ENCODE assay signal across 8 mouse cellular contexts in the genomic region with DNA sequence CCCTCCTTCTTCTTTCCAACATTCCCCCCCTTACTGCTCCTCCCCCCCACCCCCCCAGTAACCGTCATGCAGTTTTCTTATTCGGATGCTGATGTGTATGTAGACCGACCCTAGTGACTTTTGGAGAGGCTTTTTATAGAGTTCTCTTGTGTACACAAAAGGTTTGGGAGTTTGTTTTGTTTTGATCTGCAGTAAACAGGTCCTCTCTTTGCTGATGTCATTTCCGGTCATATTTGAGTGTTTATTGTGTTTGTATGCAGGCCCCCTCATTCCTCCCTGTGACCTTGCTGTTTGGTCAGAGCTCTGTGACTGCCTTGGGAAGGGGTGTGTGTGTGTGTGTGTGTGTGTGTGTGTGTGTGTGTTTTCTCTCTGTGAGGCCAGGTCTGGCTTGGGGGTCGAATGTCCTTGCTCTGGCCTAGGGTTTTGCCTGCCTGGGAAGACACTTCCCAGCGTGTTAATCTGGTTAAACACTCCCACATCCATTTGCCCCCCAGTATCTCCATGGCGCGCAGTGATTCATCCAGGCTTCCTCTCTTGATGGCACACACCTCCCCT.
DNase-seq lines count a peak whose midpoint lies in the region; ATAC-seq and TF ChIP-seq lines count a peak whose summit lies in the region.

No protein-coding gene starts in this region.

- no peaks in the 10 kb centered on the region for H3K9me3 ChIP-seq in heart, embryonic 15.5 days (replicated peaks)
- H3K9me3 ChIP-seq in kidney, postnatal 0 days (replicated peaks; ENCODE audit: low read length), result no peaks in the 10 kb centered on the region
- no peaks in the 10 kb centered on the region for H3K9me3 ChIP-seq in midbrain, embryonic 16.5 days (replicated peaks; ENCODE audit: control insufficient read depth, low read length, poor library complexity, severe bottlenecking)

- H3K36me3 ChIP-seq in heart, embryonic 15.5 days, result no peaks in the 10 kb centered on the region
- no peaks in the 10 kb centered on the region for H3K36me3 ChIP-seq in kidney, postnatal 0 days (ENCODE audit: insufficient read depth, low read length)
- H3K36me3 ChIP-seq in midbrain, embryonic 16.5 days (ENCODE audit: control insufficient read depth, insufficient read depth, low read length), result no peaks in the 10 kb centered on the region

- no peak for TF ChIP-seq CTCF in embryonic fibroblast, embryonic 13.5 days (IDR thresholded peaks at IDR 0.05; ENCODE audit: borderline replicate concordance, insufficient read depth, low read length)
- no peak for TF ChIP-seq CTCF in kidney, postnatal 0 days (IDR thresholded peaks at IDR 0.05; ENCODE audit: low read depth)

- H3K4me2 ChIP-seq in heart, embryonic 15.5 days, result no peak overlapping the region
- peak overlapping the region; percentile 18; the same call in 1 of the 2 replicates for H3K4me2 ChIP-seq in kidney, postnatal 0 days (ENCODE audit: low read length)
- H3K4me2 ChIP-seq in midbrain, embryonic 16.5 days (ENCODE audit: low read length), result peak overlapping the region; percentile 96

- TF ChIP-seq POLR2A in embryonic fibroblast, embryonic 13.5 days (IDR thresholded peaks at IDR 0.05; ENCODE audit: low read depth, low read length), result no peak

- H3K4me3 ChIP-seq in heart, embryonic 15.5 days, result no peak overlapping the region
- no peak overlapping the region for H3K4me3 ChIP-seq in embryonic fibroblast, embryonic 13.5 days (ENCODE audit: insufficient read depth, low read length)
- no peak overlapping the region for H3K4me3 ChIP-seq in kidney, postnatal 0 days (replicated peaks; ENCODE audit: low read depth, low read length)
- H3K4me3 ChIP-seq in midbrain, embryonic 16.5 days (ENCODE audit: low read depth, low read length), result peak overlapping the region; percentile 95

- peaks cover 63% of the 10 kb centered on the region for H3K4me1 ChIP-seq in heart, embryonic 15.5 days (replicated peaks)
- H3K4me1 ChIP-seq in embryonic fibroblast, embryonic 13.5 days (ENCODE audit: control insufficient read depth, insufficient read depth, low read length), result peaks cover 18% of the 10 kb centered on the region
- H3K4me1 ChIP-seq in kidney, postnatal 0 days (replicated peaks; ENCODE audit: insufficient read depth, low read length), result peaks cover 33% of the 10 kb centered on the region
- H3K4me1 ChIP-seq in midbrain, embryonic 16.5 days (ENCODE audit: control insufficient read depth, insufficient read depth, low read length), result peaks cover 52% of the 10 kb centered on the region

- H3K9ac ChIP-seq in heart, embryonic 15.5 days, result no peak overlapping the region
- no peak overlapping the region for H3K9ac ChIP-seq in kidney, postnatal 0 days (ENCODE audit: low read depth, low read length)
- peak overlapping the region; percentile 100 for H3K9ac ChIP-seq in midbrain, embryonic 16.5 days (ENCODE audit: low read depth, low read length)

- H3K27ac ChIP-seq in heart, embryonic 15.5 days, result peak overlapping the region; percentile 5; the same call in 1 of the 2 replicates
- peak overlapping the region; percentile 42 for H3K27ac ChIP-seq in embryonic fibroblast, embryonic 13.5 days (ENCODE audit: insufficient read depth, low read length)
- H3K27ac ChIP-seq in kidney, postnatal 0 days, result peak overlapping the region; percentile 32; the same call in 1 of the 2 replicates
- H3K27ac ChIP-seq in midbrain, embryonic 16.5 days (ENCODE audit: low read length), result peak overlapping the region; percentile 100

- no peaks in the 10 kb centered on the region for H3K27me3 ChIP-seq in heart, embryonic 15.5 days
- H3K27me3 ChIP-seq in kidney, postnatal 0 days (ENCODE audit: insufficient read depth, low read length), result no peaks in the 10 kb centered on the region
- no peaks in the 10 kb centered on the region for H3K27me3 ChIP-seq in midbrain, embryonic 16.5 days (ENCODE audit: control insufficient read depth, insufficient read depth, low read depth, low read length)

- no peak for DNase-seq in heart, postnatal 4 days
- peak; percentile 67 for DNase-seq in kidney, postnatal 0 days (ENCODE audit: low spot score)
- no peak for DNase-seq in layer of hippocampus, adult 11-12 months (ENCODE audit: low spot score)
- no peak for DNase-seq in urinary bladder, adult 18-20 months (ENCODE audit: low spot score in 2 of 2)
- DNase-seq in layer of hippocampus, adult 8-10 months (ENCODE audit: low spot score in 2 of 2), result no peak

- no peak for ATAC-seq in heart, embryonic 15.5 days (replicated peaks; ENCODE audit: insufficient number of reproducible peaks, insufficient read depth, low FRiP score, low read depth)
- no peak for ATAC-seq in kidney, postnatal 0 days (replicated peaks; ENCODE audit: low FRiP score, low read depth)
- no peak for ATAC-seq in midbrain, embryonic 16.5 days

- WGBS in heart, embryonic 15.5 days, result 50% methylated on average over 7 of the region's 8 CpGs
- WGBS in kidney, postnatal 0 days, result 36% methylated on average over 8 of the region's 8 CpGs
- WGBS in midbrain, embryonic 16.5 days, result 12% methylated on average over 8 of the region's 8 CpGs

Comparison
In these comparisons a context has a peak if more than half of its experiments do, and no peak if none do; other contexts are left out.
1. H3K27ac ChIP-seq: peak in every context shown above with its lines; median percentile 100 in midbrain, embryonic 16.5 days; 42 in embryonic fibroblast, embryonic 13.5 days; 32 in kidney, postnatal 0 days; 5 in heart, embryonic 15.5 days.